Mouse (Mus musculus): ENCODE measurements around the gene Tfb1m. TPM values are rescaled to one million over a fixed set of nuclear protein-coding genes. Genes with fewer than 3 reads are reported as not detected.

Gene Tfb1m
- polyA plus RNA-seq (2012; rRNA removed; ENCODE audit: low replicate concordance), result 3.7 and 4.4 TPM in 2 replicates

DNA sequence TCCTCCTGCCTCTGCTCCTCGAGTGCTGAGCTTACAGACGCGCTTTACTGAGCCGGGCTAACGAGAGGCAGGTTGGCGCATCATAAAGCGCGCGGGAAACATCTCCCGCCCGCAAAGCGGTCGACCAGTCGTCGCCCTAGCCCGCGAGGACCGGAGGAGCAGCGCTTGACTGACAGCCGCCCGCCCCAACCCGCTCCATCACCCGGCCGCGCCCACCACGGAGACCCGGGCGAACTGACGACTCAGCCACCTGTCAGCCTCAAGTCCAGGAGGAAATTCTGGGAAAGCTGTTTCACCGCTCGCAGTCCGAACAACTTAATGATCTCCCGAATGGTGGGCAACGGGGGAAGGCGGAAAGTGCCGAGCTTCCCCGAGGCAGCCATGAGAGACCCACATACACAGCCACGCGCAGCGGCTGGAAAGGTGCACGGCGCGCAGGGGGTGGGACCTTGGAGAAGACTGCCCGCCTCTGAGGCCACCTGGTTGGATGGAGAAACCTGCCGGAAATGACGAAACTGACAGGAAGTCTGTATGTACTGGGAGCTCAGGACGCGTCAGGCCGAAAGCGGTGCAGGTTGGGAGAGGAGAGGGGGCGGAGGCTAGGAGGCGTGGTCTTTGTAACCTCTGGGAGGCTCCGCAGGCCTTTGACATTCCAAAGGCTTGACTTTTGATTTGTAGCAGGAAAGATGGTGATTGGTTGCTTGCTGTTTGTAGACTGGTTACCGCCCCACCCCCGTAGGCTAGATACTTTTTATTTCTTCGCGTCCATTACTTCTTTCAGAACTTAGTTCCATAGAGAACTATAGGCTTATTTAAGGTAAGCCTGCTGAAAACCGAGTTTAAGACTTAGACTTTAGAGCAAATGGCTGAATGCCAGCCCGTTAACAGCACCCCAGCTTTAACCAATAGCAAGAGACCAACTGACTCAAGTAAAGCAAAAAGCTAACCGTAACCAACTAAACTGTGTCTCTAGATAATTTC, at the start of gene Tfb1m:
TSS of gene Tfb1m (minus strand) at position 451 of the 981 bp plus-strand sequence.

DNA sequence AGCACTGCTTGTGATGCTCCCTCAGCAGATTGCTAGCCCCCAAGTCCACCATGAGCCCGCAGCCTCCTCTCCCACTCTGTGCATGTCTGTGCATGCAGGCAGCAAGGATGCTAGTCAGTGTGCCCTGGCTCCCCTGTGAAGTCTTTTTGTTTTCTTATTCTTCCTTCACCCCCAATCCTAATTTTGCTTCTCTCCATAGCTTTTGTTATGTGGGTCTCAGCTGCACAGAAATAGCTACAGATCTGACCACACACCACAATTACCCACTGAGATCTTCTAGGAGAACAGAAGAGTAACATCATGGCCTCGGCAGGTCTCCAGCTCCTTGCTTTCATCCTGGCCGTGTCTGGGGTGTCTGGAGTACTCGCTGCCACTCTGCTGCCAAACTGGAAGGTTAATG, 25.3 kb downstream of the Tfb1m start, which contains the start of gene Cldn20:
TSS of gene Cldn20 (plus strand) at position 301 of the 400 bp plus-strand sequence.

Other genes starting within 250 kb of the Tfb1m start
- 1.4 and 6.2 TPM in 2 replicates for gene Tiam2, start 231.2 kb downstream of the Tfb1m start, polyA plus RNA-seq (2012; rRNA removed; ENCODE audit: low replicate concordance)
- gene Cldn20, start 25.2 kb downstream of the Tfb1m start, polyA plus RNA-seq (2012; rRNA removed; ENCODE audit: low replicate concordance), result 0.44 TPM in 1 of 2 replicates, not detected in the other
- gene Nox3, start 138.5 kb upstream of the Tfb1m start, polyA plus RNA-seq (2012; rRNA removed; ENCODE audit: low replicate concordance), result not detected in 2 replicates